Mouse (Mus musculus): ENCODE measurements around the gene Zfp277.

Zfp277 gene

DNA sequence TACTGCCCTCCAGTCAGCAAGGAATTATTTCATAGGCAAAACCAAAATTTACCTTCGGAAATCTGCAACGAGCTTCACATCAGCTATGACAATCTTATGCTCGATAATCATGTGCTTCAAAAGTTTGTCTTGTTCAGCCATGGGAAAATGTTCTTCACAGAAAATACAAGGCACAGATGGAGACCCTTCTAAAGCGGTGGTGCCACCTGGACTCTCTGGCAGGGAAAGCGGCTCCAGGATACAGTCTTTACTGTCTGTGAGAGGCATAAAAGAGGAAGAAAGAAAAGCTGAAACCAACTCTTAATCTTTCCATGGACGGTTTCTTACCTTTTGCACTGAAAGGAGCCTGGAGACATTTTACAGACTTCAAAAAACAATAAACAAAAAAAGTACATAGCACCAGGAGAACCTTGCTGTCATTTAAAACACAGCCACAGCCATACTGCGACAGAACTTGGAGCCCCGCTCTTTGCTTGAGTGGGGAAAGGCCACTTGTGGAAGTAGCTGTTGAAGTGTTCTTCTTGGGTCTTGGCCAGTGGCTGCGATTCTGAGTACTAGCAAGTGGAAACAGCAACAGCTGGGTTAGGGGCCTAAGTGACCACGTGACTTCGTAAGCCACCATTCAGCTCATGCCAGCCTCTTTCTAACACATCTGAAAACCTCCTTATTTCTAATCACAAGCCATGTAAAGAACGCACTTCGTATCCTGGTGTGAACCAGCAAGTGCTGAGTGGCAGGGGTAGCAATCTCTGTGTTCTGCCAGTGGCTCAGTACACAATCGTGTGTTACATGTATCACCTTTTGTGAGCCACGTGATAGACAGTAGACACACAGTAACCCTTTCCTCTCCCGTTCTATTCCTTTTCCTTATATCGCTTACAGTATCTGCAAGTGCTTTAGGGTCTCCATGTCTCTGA lies 66.8 kb downstream of the Zfp277 start:
- no peak for DNase-seq (ENCODE audit: low spot score)

DNA sequence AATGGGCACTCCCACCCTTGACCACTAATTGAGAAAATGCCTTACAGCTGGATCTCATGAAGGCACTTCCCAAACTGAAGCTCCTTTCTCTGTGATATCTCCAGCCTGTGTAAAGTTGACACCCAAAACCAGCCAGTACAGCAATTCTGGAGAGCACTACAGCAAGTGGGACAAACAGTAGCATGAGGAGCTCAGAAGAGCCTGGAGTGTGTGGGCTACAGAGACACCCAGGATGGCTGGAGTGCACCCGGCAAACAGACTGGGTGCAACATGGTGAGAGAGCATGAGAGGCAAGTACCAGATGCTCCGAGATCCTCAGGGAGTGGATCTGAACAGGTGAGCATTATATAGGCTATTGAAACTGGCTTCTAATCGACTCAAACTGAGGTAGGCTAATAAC lies 93.8 kb downstream of the Zfp277 start:
- no peak for DNase-seq (ENCODE audit: low spot score)

DNA sequence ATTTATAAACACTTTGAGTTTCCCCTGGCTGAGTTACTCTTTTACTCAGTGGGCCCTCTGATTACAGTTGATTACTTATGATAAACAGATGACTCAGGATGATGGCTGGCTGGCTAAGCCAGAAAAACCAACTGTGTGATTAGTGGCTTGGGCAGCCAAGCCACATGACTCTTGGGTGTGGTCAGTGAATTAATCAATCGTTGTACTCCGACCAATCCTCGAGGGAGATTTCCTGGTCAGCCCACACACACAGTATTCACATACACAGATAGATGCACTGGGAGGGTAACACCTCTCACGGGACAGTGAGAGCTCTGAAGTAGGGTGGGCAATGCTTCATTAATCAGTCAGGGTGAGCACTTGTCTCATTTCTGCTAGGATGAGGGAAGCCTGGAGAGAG lies 97.5 kb downstream of the Zfp277 start:
- no peak for DNase-seq (ENCODE audit: low spot score)

DNA sequence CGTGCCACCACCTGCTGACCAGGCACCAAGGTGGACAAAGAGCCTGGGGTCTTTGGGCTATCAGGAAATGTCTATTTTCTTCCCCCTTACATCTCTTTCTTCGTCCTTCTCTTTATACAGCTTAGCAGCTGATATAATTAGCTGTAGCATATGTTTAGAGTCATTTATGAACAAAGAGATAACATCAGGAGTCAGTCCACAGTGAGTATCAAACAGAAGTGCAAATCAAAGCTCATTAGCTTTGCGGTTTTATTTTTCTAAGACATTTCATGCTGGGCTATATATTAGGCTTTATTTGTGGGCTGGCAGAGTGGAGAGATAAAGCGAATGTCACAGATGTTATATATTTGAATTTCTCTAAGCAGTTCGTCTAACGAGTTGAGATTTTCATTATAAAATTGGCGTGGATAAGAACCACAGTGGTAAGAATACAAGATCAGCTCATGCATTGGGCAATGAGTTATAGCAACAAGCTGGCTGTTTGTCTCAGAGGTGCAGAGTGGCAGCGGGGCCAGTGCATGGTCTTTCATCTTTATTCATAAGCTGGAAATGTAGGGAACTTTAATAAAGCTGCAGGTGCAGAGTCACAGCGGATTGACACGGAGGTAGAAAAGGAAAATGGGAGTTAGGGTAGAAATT lies 98.5 kb downstream of the Zfp277 start:
- DNase-seq (ENCODE audit: low spot score) = no peak

DNA sequence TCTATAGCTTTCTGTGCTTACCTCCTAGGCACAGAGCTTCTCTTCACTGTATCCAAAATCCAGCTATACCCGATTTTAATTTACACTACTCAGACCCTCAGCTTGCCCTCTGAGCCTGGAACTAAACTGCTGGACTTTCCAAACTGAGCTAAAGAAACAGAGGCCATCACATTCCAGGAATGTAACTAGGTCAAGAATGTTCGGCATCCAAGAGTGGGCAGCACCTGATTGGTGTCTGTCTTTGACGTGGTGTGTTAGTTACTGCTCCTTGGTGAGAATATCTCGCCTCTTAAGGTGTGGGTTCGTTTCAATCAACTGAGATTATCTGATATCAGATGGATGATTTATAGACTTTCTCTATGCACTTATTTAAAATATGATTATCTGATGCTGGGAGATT lies 104.3 kb downstream of the Zfp277 start:
- DNase-seq (ENCODE audit: low spot score) = no peak

DNA sequence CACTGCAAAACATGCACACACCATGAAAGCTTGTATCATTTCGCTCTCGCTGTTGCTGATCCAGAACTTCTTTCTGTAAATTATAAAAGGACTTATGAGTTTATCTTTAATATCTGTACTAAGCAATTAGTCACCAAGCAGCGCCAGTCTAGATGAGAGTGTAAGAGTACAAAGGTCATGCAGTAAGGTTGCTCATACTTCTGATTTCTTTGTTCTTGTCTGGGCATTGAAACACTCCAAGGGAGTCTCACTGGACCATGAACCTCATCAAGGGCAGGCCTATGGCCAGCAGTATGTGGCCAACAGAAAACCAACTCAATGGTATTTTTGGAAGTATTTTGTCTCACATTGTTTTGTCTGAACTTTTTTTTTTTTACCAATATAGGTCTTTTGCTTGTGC lies 110.4 kb downstream of the Zfp277 start:
- no peak for DNase-seq (ENCODE audit: low spot score)

DNA sequence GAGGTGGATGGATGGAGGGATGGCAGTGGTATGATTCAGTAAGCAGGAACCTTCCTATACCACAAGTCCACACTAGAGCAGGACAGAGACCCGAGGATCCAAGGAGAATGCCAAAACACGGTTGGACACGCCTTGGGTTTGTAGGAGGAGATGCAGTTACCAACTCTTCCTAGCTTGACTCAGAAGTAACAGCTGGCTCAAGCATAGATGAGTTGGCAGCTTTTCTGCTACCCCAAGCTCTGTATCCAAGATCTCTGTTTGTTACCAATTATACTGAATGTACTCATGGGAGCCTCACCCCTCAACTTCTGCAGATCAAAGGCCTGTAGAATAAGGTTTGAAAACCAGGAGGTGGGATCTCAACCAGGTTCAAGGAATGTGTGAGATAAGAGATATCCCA lies 114.2 kb downstream of the Zfp277 start:
- DNase-seq (ENCODE audit: low spot score) = no peak

DNA sequence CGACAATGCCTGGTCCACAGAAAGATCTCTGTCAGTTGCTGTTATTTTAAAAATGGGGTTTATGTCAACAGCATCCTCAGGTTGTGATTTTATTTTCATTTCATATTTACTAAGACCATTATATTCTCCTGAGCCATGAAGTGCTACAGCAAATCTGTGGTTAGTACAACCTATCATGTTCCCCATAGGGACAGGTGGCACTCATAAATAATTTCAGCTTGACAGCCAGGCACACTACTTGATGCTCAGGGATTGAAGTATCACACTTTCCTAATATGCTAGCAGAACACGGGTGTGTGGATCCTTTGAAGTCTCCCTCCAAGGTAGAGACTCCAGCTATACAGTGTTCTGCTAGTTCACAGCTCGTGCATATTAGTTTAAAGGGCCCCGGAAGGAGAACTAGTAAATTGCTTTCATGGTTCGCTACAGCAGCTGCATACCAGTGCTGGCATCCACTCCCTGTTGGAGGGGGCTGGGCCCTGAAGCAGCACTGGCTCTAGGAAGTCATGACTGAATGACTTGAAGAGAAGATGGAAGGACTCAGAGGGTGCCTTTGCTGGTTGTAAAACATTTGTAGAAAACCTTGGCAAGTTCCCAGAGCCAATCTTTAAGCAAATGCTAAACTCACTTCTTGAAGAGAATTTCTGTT lies 118.6 kb downstream of the Zfp277 start:
- DNase-seq (ENCODE audit: low spot score) = no peak

DNA sequence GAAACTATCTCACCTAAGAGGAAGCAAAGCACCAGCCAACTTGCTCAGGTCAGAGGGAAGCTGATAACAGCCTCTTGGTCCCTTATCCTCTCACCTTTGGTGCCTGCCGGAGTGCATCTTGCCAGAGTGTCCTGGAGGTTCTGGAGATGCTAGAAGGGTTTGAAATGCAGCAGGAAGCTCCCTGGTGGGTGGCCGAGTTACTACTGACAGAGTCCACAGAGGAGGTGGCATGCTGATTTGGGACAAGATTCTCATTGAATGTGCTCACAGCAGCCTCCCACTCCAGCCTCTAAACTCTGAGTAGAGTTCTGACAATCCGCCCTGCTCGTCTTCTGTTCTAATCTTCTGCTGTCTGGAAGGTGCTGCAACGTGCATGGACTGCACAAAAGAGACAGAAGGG lies 120.1 kb downstream of the Zfp277 start:
- DNase-seq (ENCODE audit: low spot score) = no peak

DNA sequence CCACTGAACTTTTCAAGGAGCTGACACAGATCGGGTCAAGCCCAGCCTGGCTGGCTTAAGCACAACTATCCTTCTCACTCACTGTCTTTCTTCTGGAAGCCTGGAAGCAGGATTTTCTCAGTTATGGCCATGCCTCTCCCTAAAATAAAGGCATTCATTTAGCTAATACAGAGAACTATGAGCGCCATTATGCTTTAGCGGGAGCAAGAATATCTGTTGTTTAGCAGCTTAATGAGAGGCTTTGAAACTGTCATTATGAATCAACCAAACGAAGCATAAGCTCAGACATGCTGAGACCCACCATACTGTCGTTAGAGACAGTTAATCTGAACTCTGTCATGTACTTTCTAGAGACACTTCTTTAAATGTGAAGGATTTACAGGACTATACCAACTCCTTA lies 120.9 kb downstream of the Zfp277 start:
- DNase-seq (ENCODE audit: low spot score) = no peak

DNA sequence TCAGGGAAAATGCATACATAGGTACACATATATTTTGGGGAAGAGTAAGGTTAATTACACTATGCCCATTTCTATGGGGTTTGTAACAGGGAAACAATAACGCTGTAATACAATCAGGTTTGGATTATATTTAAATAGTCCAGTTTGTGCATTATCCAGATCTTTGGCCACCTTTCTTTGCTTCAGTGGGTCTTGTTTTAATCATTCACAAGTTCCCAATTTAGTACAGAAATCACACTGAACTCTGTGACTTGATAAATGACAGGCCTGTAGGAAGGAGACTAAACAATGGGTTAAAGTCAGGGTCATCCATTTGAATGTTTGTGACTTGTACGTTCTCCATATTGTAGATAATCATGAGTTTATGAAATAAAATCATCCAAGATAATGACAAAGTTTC lies 130.6 kb downstream of the Zfp277 start:
- DNase-seq (ENCODE audit: low spot score) = no peak

DNA sequence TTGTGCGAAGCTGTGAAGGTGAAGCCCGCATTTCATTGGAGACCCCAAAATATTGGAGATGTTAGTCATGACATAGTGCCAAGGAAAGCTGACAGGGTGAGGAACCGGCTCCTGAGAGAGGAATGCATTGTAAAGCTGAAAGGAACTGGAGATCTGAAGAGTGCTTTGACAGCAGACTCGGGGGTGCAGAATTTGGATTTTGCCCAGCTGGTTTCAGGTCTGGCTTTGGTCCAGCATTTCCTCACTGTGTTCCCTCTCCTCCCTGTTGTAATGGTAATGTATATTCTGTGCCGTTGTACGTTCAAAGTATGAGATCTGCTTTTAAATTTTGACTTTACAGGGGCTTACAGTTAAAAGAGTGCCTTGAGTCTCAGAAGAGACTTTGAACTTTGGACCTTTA lies 141.7 kb downstream of the Zfp277 start:
- DNase-seq (ENCODE audit: low spot score) = no peak

DNA sequence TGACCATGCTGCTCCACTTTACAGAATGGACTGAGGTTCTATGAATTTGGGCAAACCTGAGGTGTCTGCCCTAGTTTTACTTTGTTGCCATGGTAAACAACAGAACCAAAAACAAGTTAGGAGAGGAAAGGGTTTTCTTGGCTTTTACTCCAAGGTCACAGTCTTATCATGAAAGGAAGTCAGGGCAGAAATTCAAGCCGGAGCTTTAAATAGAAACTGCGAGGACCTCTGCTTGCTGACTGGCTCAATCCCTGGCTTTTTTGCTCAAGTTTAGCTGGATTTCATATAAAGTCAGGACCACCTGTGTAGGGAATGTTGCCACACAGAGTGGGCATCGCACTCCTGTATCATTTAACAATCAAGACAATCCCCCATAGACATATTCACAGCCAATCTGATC lies 147.1 kb downstream of the Zfp277 start:
- DNase-seq (ENCODE audit: low spot score) = no peak

DNA sequence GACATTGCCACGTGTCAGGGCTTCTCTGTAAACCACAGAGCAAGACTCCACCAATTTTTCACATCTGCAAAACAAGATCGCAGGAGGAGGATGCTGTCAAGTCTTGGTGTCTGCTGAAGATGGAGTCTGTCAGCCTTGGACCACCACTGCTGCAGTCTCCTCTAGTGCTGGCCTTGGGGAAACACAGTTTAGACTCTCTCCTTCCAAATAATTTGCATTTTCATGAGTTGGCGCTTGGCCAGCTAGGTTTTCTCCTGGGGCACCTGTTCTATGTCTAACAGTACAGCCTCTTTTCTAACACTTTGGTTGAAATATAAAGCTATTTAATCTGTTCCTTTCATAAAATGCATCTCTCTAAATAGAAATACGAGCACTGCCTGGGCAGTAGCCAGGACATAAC lies 159.2 kb downstream of the Zfp277 start:
- DNase-seq (ENCODE audit: low spot score) = no peak

DNA sequence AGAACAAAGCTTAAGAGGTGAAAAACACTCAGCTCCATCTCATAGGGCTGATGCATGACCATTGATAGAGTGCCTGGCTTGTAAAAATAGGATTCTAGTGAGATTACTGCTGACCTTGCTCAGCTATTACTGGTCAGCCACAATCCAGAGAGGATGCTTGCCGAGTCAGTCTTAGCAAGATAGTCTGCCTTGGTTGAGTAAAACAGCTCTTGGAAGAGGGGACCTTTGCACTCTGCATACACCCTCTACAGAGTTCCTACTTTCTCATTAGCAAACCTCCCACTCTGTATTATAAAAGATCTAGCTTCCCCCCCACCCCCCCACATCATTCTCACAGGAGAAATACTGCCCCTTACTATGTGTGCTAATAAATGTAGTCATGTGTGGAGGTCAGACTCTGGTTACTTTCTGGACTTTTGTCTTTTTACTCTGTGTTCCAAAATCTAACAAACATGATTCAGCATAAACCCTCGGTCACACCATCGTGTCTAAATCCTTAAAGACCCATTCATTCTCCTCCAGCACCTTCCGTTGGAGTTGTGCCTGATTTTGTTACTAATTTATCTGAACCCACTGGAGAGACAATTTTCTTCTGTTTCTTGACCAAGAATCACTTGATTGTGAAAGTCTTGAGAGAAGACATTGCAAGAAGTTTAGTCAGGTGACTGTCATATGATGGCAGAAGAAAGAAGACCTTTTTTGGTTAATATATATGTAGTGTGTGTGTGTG lies 164.9 kb downstream of the Zfp277 start:
- no peak for DNase-seq (ENCODE audit: low spot score)

DNA sequence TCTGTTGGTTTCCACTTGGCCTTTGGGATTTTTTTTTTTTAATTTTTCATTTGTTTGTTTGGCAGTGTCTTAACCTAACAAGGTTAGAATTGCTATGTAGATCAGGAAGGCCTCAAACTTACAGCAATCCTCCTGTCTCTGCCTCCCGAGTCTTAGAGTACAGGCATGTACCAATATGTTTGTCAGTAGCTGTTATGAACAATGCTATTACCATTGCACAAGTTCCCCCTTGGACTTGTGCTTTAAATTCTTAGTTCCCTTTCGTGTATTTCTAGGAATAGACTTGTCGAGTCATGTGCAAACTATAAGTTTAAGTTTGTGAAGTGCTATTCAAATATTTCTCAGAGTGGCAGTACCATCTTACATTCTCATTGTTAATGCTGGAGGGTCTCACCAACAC lies 168.1 kb downstream of the Zfp277 start:
- no peak for DNase-seq (ENCODE audit: low spot score)

DNA sequence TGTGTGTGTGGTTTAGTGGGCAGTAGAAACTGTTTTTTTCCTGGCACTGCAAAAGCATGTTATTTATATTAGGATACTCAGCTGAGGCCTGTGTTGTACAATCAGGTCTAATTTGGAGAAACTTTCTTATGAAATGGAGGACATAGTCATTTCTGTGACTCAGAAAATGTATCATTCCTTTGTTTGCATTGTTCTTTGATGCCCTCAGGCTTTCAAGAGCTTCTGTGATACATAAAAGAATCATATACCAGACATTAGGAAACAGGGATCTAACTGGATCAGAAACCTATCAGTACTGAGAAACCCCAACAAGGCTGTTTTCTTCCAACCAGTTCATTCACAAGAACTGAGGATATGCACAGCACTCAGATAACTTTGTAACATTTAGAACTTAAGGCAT lies 170.8 kb downstream of the Zfp277 start:
- no peak for DNase-seq (ENCODE audit: low spot score)

DNA sequence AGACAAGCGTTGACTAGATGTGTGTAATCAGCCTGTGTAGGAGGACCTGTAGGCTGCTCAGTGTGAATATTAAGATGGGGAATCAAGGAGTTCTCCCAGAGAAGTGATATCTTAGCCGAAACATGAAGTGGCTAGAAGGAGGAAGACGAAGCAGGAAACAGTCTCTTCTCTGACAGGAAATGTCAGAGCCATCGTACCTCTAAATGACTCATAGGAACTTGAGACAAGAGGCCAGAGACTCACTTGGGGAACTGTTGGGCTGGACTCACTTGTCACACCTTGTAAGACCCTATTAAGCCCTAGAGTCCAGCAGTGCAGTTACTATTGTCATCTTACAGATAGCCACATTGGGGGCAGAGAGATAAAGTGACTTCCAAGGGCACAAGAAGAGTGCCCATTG lies 172.4 kb downstream of the Zfp277 start:
- no peak for DNase-seq (ENCODE audit: low spot score)

DNA sequence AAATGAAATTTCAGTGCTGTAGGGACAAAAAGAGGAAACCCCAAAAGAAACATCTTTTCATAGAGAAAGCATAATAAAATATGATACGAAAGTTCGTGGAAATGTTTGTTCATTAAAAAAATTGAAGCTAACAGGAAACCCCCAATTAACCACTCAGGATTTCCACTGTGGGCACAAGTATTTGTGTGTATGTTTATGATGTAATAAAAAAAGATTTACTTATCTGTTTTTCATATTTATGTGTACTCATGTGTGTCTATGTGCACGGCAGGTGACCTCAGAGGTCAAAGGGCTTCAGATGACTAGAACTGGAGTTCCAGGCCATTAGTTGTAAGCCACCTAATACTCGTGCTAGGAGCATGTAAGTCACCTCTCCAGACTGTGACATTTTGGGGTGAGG lies 173.0 kb downstream of the Zfp277 start:
- no peak for DNase-seq (ENCODE audit: low spot score)

DNA sequence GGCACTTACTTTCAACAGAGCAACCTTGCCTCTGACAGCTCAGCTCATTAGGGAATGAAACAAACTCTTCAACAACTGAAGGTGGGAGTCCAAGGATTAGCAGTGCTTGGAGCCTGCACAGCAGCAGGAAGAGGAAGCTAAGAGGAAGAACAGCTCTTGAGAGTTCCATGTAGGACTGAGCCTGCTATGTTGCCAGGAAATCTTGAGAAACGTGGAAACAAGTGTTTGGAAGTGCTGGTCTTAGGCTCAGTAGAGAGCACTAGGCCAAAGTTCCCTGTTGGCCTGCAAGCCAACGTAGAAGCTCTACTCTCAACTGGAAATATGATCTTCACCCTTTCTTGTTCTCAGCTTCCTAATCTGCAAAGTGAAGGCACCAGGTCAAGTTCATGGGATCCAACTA lies 177.4 kb downstream of the Zfp277 start:
- DNase-seq (ENCODE audit: low spot score) = no peak

All from spleen, adult 12 weeks (tissue).